8 mouse cellular contexts compared by ENCODE assay signal in genomic region chr11:74831191-74831605, GRCm38 (mm10). TPM values are rescaled to one million over a fixed set of nuclear protein-coding genes. Genes with fewer than 3 reads are reported as not detected.
DNase-seq lines count a peak whose midpoint lies in the region; ATAC-seq and TF ChIP-seq lines count a peak whose summit lies in the region.

No protein-coding gene starts in this region.

- WGBS in forebrain, embryonic 10.5 days = under 1% methylated on average over 35 of the region's 35 CpGs
- WGBS in hindbrain, embryonic 13.5 days = 1% methylated on average over 35 of the region's 35 CpGs
- 0% methylated on average over 34 of the region's 35 CpGs for WGBS in midbrain, postnatal 0 days
- WGBS in thymus, adult 2 months = under 1% methylated on average over 35 of the region's 35 CpGs

- H3K9ac ChIP-seq in hindbrain, embryonic 13.5 days = peak overlapping the region; percentile 98
- H3K9ac ChIP-seq in midbrain, postnatal 0 days (replicated peaks; ENCODE audit: low read length, poor library complexity, severe bottlenecking) = peak overlapping the region; percentile 80

- peak overlapping the region; percentile 90 for H3K4me3 ChIP-seq in forebrain, embryonic 10.5 days
- H3K4me3 ChIP-seq in hindbrain, embryonic 13.5 days = peak overlapping the region; percentile 96
- peak overlapping the region; percentile 69 for H3K4me3 ChIP-seq in midbrain, postnatal 0 days (ENCODE audit: low read depth, low read length)
- peak overlapping the region; percentile 60 for H3K4me3 ChIP-seq in thymus, adult 2 months (ENCODE audit: control insufficient read depth, insufficient read depth, low read length)

- H3K4me1 ChIP-seq in forebrain, embryonic 10.5 days = peaks cover 72% of the 10 kb centered on the region
- peaks cover 49% of the 10 kb centered on the region for H3K4me1 ChIP-seq in hindbrain, embryonic 13.5 days (replicated peaks)
- peaks cover 10% of the 10 kb centered on the region; the same call in 1 of the 2 replicates for H3K4me1 ChIP-seq in midbrain, postnatal 0 days (ENCODE audit: insufficient read depth, low read length)
- H3K4me1 ChIP-seq in thymus, adult 2 months (replicated peaks; ENCODE audit: control insufficient read depth, insufficient read depth, low read length) = peaks cover 43% of the 10 kb centered on the region

- H3K27me3 ChIP-seq in forebrain, embryonic 10.5 days (ENCODE audit: poor library complexity, severe bottlenecking) = peaks cover 14% of the 10 kb centered on the region
- H3K27me3 ChIP-seq in hindbrain, embryonic 13.5 days = no peaks in the 10 kb centered on the region
- no peaks in the 10 kb centered on the region for H3K27me3 ChIP-seq in midbrain, postnatal 0 days (ENCODE audit: insufficient read depth, low read length)
- H3K27me3 ChIP-seq in thymus, adult 2 months (ENCODE audit: control insufficient read depth, insufficient read depth, low read length) = no peaks in the 10 kb centered on the region

- no peaks in the 10 kb centered on the region for H3K9me3 ChIP-seq in forebrain, embryonic 10.5 days
- no peaks in the 10 kb centered on the region for H3K9me3 ChIP-seq in hindbrain, embryonic 13.5 days
- no peaks in the 10 kb centered on the region for H3K9me3 ChIP-seq in midbrain, postnatal 0 days (ENCODE audit: low read length)

- 0 out of 2 replicates have a peak, but pooled peaks have one; percentile 0 for ATAC-seq in hindbrain, embryonic 13.5 days (ENCODE audit: low FRiP score)
- ATAC-seq in midbrain, postnatal 0 days (ENCODE audit: low FRiP score) = no peak

- H3K27ac ChIP-seq in forebrain, embryonic 10.5 days = peak overlapping the region; percentile 91
- H3K27ac ChIP-seq in hindbrain, embryonic 13.5 days = peak overlapping the region; percentile 97
- H3K27ac ChIP-seq in midbrain, postnatal 0 days (ENCODE audit: low read depth, low read length) = peak overlapping the region; percentile 91
- peak overlapping the region; percentile 72 for H3K27ac ChIP-seq in thymus, adult 2 months (ENCODE audit: control insufficient read depth, insufficient read depth, low read length)

- DNase-seq in layer of hippocampus, adult 11-12 months (ENCODE audit: low spot score) = peak; percentile 61
- DNase-seq in layer of hippocampus, adult 9-10 months (ENCODE audit: low spot score) = no peak
- peak; percentile 61 to 77 for DNase-seq in adrenal gland, postnatal 36 days
- DNase-seq in forebrain, embryonic 10.5 days (ENCODE audit: extremely low spot score, low spot score) = peak; percentile 70
- DNase-seq in liver = peak; percentile 68
- DNase-seq in midbrain, postnatal 0 days (ENCODE audit: low spot score) = peak; percentile 56
- peak; percentile 58 for DNase-seq in thymus, adult 2 months

- no peak for TF ChIP-seq CTCF in midbrain, postnatal 0 days (IDR thresholded peaks at IDR 0.05)
- TF ChIP-seq CTCF in thymus, adult 2 months (IDR thresholded peaks at IDR 0.05; ENCODE audit: borderline replicate concordance, control insufficient read depth, extremely low read depth, insufficient read depth, low read length, poor library complexity) = no peak

- H3K4me2 ChIP-seq in hindbrain, embryonic 13.5 days = peak overlapping the region; percentile 80
- H3K4me2 ChIP-seq in midbrain, postnatal 0 days (ENCODE audit: low read depth, low read length, poor library complexity, severe bottlenecking) = peak overlapping the region; percentile 83

- no peak for TF ChIP-seq POLR2A in thymus, adult 2 months (IDR thresholded peaks at IDR 0.05; ENCODE audit: control insufficient read depth, extremely low read depth, insufficient read depth, low read length, poor library complexity)

- peaks cover under 1% of the 10 kb centered on the region; the same call in 1 of the 2 replicates for H3K36me3 ChIP-seq in forebrain, embryonic 10.5 days (replicated peaks)
- H3K36me3 ChIP-seq in hindbrain, embryonic 13.5 days = no peaks in the 10 kb centered on the region
- peaks cover under 1% of the 10 kb centered on the region for H3K36me3 ChIP-seq in midbrain, postnatal 0 days (ENCODE audit: insufficient read depth, low read length)
- H3K36me3 ChIP-seq in thymus, adult 2 months (ENCODE audit: control insufficient read depth, insufficient read depth, low read length) = no peaks in the 10 kb centered on the region

RNA-seq across cellular contexts. Expression of gene Mnt, which starts 0.5 kb away (rescaled TPM):
- total RNA-seq in adrenal gland, postnatal 36 days (2021) = 10 to 100 TPM; 27.6 to 30.6 TPM
- polyA plus RNA-seq in forebrain, embryonic 10.5 days (2016; fragmentation: Nextera tagmentation; extraction: Ambion mirVana) = 4.7 and 4.9 TPM in 2 replicates
- 9.0 and 9.1 TPM in 2 replicates for polyA plus RNA-seq in hindbrain, embryonic 13.5 days (2015; fragmentation: Nextera tagmentation; extraction: Ambion mirVana)
- total RNA-seq in midbrain, postnatal 0 days (2014; rRNA removed) = 17.6 and 18.6 TPM in 2 replicates
- polyA plus RNA-seq in midbrain, postnatal 0 days (2015; fragmentation: Nextera tagmentation; extraction: Ambion mirVana) = 7.4 and 8.4 TPM in 2 replicates
- polyA plus RNA-seq in thymus, adult 2 months (2012; rRNA removed) = 39.9 and 48.4 TPM in 2 replicates
